Mouse (Mus musculus) gastrocnemius, postnatal 36 days (tissue): ENCODE results near the gene Acvr1b. TPM values are rescaled to one million over a fixed set of nuclear protein-coding genes. Genes with fewer than 3 reads are reported as not detected.

Experiments
- DNase-seq, 2 experiments: peaks; one replicate each; pipeline ENCODE4 v3.0.0; 2022
- intact Hi-C: fragments of 180-260 bp; cut with DNase I; formaldehyde crosslinking; loops from one replicate; pipeline ENCODE4 v1.15.1; 2025
- total RNA-seq, 2 experiments: library from RNA; stranded (reverse); gene quantifications; 2 replicates each; pipeline ENCODE4 v1.2.3; 2021

The Acvr1b gene
- total RNA-seq, 2 experiments from 2014 or later: 32.4 to 36.5 TPM

DNA sequence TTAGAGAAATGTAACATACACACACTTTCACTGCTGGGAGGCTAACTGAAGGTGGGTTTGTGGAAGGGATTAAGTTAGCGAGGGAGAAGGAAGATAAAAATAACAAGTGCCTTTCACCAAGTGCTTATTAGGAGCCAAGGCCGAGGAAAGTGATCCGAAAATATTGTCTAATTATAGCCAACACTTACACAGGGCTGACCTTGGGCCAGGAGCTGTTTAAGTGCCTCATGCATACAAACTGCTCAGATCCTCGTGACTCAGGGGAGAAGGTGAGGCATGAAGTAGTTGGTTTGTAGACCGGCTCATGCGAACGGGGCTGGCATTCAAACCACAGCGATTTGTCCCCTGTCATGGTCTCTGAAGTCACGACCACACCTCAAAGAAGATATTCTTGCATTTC lies 67.4 kb downstream of the Acvr1b start:
- DNase-seq: no peak
- intact Hi-C loops: loop anchor here (2.0 kb wide), 1 partner anchor 42 kb away; no protein-coding TSS in a partner anchor

DNA sequence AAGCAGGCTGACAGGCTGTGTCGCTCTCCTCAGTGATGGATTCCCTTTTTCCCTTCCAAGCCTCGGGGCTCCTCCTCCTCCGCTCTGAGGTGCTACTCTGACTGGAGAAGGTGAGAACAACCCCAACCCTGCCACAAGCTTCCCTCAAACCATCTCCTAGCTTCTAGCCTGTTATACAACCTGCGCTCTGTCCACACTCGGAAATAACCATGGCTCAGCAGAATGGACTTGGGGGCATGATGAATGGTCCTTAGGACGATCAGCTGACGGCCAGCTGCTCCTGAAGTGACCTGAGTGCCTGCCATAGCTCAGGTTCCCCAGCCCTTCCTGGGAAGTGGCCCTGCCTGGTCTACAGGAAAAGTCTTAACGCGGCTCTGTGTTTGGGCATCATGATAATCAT lies 68.0 kb downstream of the Acvr1b start:
- DNase-seq: no peak
- intact Hi-C loops: loop anchor here (2.0 kb wide), 1 partner anchor 41 kb away; no protein-coding TSS in a partner anchor

DNA sequence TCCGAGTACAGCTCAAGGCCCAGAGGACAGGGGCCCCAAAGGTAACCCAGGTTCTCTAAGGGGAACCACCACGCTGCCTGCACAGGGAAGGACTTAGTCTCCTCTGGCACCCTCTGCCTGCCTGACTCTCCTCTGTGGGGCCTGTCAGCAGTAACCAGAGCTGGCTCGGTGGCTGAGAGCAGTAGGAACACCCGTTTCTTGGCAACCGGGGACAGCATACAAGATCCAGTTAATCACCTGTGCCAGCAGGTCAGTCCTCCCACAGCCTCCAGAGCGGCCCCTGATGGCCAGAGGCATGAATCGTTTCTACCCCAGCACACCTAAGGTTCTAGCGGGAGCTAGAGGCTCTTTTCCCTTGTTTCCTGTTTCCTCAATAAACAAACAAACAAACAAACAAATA lies 68.8 kb downstream of the Acvr1b start:
- intact Hi-C loops: no loop called here
- DNase-seq: peak; percentile 49 to 69

DNA sequence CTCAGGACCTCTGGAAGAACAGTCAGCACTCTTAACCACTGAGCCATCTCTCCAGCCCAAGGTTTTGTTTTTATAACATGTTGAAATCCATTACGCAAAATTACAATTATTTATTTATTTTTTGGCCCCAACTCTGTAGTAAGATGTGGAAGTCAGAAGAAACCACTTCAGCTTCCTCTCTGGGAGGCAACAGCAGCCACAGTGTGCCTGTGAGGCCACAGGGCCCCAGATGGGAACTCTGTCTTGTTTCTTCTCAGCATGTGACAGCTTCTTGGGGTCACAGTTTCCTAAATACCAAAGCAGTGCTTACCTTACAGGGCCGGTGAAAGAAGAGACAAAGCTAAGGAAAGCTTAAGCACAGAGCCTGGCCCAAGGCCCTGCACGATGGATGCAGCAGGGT lies 70.1 kb downstream of the Acvr1b start:
- DNase-seq: no peak
- intact Hi-C loops: no loop called here

DNA sequence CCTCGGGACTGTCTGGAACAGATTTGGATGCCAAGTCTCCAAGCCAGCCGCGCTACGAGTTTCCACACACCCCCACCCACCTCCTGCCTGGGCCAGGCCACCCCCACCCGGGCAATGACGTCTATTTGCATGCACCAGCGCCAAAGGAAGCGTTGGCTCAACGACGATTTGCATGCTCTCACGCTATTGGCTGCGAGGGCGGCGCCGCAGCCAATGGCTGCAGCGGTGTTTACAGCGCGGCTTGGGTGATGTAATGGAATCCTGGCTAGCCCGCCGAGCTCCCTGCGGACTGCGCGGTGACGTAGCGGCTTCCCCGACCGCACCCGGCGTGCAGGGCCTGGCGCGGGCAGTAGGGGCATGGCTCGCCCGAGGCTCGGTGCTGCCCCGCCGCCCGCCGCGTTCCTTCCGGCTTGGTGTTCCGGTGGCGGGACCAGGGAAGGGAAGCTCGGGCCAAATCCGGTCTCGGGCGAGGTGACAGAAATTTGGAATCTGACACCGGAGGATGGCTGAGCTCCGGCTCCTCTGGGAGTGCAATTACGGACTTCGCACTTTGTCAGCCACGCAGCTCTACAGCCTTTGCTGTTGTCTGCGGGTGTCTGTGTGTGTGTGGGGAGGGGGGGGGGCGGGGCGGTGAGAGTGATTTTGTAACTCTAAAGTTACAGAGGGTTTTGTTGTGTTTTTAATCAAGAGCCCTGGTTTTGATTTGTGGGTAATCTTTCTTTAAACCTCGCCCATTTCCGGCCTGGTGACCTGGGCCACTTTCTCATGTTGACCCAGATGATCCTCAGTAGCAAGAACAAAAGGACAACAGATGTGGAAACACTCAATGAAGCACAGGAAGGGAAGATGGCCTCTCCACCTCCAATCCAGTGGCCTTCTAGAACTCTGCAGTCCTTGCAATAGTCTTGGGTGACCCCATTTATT lies 72.6 kb downstream of the Acvr1b start:
- intact Hi-C loops: no loop called here
- peak; percentile 91 to 96 for DNase-seq

DNA sequence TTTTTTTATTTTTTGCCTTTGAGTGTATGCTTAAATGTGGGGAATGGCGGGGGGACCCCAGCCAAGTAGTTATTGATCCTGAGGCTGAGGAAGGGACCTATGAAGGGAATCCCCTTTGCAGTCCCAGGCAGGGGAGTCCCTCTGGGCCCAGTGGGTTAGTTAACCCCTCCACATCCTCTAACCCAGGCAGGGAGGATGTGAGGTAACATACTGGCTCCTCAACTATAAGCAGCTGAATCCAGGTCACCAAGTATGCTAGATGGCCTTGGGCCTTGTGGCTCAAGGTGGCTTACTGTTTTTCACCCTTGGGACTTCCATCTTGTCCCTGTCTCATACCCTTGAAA lies 73.3 kb downstream of the Acvr1b start:
- intact Hi-C loops: no loop called here
- DNase-seq: no peak

DNA sequence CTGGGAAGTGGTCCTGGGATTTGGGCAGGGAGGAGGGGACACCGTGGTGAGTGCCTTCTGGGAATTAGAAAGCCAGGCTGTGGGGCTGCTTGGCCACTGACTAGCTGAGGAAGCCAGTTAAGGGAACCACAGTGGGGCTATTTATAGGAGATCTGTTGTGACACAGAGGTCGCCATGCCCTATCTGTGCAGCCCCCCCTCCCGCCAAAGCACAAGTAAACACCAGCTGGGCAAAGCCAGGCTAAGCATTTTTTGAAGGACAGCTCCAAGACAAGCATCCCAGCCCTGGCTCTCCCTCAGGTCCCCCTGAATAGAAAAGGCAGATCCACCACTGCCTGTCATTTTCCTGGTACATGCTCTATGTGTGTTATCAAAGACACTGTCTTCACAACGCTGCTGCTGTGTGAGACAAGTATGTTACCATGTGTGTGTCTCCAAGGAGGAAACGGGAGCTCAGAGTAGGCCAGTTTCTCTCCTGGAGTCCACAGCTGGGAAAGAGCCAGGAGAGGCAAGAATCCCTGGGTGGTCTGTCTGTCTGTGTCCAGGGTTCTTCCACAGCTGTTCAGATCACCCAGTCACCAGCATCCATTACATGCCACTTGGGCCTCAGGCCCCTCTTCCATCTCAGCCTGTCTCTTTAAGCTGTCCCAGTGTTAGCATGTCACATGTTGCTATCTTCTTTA lies 74.3 kb downstream of the Acvr1b start:
- intact Hi-C loops: no loop called here
- DNase-seq: peak; percentile 44 to 51

DNA sequence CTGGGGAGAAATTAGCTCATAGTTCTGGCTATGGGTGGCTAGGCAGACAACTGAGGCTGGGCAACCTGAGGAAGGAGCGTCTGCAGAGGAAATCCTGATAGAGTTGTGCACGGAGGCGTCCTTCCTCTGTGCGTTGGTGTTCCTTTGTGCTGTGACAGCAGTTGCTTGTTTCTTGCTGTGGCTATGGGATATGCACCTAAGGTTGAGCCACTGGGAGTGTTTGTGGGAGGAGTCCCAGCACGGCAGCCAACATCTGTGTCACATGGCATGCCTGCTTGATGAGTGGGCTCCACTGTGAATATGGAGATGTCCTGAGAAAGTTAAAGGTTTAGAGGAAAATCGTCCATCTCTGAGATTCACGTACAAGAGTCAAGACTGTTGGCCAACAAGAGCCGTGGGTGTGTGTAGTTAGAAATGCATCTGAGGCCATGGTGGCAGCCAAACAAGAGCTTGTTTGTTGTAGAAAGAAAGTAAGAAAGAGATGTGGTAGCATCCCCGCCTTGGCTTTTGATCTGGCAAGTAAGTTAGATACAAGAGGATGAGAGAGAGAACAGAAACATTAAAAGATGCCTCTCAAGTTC lies 76.4 kb downstream of the Acvr1b start:
- no peak for DNase-seq
- intact Hi-C loops: no loop called here

DNA sequence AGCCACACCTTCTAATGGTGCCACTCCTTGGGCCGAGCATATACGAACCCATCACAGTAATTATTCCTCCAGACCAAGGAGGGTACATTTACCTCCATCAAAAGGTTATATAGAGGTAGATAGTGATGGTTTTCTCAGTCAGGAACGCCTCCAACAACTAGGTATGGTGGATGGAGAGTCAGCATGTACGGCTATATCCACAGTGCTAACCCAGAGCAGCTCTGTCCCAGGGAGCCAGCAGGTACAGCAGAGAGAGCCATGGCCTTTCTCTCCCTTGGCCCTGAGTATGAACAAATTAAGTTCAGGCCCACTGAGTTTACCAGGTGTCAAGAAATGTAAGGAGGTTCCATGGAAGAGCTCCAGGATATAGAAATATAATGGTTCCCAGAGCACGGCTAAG lies 78.1 kb downstream of the Acvr1b start:
- intact Hi-C loops: no loop called here
- no peak for DNase-seq

DNA sequence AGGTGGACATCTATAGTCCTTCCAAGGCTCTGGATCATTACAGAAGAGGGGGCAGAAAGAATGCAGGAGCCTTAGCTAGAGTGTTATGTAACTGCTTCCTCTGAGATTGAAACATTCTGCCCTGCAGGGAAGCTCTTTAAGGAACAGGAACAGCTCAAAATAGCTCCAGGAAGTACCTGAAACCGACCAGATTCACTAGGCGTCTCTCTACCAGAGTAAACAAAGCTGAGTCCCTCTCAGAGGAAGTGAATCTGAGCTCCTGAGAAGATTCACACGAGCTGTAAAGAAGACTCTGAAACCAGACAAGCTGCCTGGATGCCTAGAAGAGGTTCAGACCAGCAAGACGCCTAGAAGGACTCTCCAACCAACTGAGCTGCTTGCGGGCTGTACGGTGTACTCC lies 78.7 kb downstream of the Acvr1b start:
- intact Hi-C loops: no loop called here
- no peak for DNase-seq

DNA sequence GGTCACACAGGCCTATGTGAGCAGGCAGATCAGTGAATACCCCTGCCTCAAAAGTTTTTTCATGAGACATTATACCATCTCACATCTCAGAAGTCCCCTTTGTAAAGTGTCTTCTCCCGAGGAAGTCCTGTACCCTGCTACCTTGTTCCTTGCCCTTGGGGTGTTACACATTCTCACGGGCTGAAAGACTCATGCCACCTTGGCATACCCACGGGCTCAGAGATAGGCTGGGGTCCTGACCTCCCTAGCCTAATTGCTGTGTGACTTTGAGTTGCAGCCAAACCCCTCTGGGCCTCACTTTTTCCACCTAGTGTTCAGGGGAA lies 79.7 kb downstream of the Acvr1b start:
- intact Hi-C loops: no loop called here
- DNase-seq: no peak

DNA sequence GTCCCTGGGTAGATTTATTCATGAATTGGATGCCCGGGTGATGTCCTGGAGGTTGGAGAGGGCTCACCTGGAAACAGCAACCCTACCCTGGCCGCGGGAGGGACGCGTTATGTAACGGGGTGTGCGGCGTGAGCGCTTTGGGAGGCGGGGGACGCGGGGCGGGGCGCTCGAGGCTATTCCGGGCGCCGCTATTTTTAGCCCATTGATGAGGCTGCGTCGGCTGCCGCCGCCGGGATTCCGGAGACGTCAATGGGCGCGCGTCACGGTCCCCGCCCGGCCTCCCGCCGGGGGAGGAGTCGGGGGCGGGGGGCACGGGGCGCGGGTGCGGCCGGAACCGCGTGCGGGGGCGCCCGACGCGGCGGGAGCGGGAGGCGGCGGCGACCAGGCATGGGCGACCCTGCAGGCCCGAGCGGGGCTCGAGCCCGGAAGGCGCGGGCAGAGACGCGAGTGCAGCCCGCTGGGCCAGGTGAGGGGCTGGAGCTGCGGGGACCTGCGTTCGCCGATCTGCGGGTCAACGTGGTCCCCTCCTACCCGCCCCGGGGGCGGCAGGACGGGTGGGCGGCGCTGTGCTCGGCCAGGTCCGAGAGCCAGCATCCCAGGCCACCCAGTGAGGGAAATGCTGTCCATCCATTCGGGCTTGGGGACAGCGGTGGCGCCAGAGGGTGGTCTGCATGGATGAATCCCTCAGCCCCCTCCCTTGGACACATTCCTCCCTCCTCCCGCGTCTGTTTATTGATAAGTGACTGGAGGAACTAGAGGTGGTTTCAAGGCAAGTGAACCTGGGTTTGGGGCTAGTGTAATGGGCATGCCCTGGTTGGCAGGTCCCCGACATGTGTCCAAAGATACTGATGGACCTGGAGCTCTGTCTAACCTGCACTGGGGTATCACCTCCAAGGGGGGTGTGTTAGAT lies 80.3 kb downstream of the Acvr1b start, which contains the start of gene Nr4a1:
Gene Nr4a1, plus strand, starts transcription at position 384 of the 910 bp plus-strand sequence.
- DNase-seq: peak; percentile 75 to 79
- intact Hi-C loops: no loop called here

DNA sequence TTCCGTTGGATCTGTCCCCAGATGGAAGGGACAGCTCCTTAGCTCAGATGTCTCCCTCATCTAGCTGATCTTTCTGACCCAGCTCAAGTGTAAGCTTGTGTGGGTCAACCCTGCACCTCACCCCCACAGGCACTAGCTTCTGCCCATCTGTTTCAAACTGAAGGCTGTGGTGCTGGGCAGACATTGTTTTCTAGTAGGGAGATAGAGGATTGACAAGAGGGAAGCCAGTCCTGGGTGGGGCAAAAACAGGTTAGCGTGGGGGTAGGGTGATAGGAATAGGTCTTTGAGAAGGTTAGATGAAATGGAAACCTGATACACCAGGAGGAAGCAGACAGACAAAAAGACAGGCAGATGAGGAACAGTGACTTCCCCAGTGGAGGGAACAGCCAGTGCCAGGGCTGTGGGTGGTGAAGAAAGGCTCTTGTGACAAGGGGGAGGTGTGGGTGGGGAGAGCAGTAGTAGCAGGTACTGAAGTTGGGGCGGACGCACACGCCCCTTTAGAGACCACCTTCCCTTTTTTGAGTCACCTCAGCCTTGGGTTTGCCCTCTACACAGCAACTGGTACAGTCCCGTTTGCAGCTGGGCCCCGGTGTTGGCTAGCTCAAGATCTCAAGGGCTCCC lies 82.1 kb downstream of the Acvr1b start:
- intact Hi-C loops: no loop called here
- DNase-seq: no peak

DNA sequence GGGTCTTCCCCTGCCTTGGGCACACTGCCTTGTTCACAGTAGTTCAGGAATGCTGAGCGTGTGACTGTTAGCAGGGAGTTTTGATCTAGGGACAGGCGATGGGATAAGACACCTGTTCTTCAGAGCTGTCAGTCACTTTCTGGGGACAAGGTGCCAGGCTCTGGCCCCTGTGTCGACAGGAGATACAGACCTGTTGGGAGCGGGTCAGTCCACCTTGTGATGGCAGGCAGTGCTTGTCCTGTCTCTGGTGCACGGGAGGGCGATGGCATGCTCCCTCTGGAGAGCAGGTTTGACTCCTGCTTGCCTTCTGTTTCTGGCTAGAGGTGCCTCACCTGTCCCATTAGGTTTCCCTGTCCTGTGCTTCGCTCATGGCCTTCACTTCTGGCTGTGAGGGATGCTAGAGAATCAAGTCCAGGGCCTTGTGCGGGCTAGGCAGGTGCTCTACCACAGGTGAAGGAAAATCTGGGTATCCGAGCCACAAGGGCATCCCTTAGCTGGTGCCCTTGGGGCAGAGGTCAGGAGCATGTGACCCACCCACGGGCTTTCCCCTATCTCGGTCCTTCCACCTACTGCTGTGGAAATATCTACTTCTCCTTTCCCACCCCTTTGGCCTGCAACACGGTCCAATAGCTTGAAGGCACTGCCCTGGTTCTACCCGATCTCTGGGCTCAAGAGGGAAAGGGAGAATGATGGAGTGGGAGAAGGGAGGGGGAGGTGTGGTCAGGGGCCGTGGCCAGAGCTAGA lies 82.8 kb downstream of the Acvr1b start:
- no peak for DNase-seq
- intact Hi-C loops: no loop called here

DNA sequence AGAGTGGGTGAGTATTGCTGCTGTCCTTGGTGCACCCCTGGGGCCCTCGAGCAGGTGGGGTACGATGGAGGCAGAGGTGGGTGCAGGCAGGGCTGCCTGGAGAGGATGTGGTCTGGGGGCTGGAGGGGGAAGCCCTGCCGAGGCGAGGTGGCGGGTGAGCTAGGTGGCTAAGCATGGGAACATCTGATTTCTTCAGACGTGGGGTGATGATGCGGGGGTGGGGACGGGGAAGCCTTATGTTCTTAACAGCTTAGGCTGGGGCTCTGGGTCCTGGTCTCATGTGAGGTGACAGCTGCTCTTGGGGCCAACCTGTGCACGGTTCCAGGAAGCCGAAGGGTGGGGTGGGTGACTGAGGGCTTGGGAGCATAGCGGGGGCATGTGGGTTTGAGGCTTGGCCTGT lies 84.6 kb downstream of the Acvr1b start:
- DNase-seq: no peak
- intact Hi-C loops: no loop called here

DNA sequence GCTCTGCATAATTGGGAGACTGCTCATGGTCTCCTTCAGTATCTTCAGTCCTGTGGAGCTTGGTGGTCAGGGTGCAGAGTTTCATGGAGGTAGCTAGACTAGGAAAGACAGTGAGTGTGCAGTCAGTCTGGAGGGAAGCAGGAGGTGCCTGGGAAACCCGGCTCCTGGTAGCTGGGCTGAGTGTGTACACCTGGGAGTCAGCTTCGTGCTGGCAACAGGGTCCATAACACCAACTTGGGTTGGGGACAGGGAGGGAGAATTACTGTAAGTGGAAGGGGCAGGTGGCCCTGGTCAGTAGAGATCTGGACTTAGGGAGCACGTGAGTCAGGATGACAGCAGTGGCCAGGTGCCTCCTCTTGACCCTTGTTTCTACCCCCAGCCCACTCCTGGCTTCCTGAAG lies 86.1 kb downstream of the Acvr1b start:
- no peak for DNase-seq
- intact Hi-C loops: no loop called here

DNA sequence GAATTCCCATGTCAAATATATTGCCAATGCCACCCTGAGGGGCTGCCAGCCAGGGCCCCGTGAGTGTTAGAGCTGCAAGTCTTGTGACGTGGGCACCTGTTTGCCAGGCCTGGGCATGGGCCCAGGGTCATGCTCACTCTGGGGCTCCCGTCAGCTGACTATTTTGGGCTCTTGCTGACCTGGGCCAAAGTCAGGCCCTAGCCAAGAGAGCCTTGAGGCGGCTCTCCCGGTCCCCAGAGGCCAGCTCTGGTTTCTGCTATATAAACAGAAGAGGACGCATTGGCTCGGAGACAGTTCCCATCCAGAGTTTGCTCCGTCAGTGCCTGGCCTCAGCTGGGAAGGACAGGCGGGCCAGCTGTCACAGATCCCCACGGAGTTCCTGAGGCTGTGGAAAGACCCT lies 86.5 kb downstream of the Acvr1b start:
- intact Hi-C loops: no loop called here

DNA sequence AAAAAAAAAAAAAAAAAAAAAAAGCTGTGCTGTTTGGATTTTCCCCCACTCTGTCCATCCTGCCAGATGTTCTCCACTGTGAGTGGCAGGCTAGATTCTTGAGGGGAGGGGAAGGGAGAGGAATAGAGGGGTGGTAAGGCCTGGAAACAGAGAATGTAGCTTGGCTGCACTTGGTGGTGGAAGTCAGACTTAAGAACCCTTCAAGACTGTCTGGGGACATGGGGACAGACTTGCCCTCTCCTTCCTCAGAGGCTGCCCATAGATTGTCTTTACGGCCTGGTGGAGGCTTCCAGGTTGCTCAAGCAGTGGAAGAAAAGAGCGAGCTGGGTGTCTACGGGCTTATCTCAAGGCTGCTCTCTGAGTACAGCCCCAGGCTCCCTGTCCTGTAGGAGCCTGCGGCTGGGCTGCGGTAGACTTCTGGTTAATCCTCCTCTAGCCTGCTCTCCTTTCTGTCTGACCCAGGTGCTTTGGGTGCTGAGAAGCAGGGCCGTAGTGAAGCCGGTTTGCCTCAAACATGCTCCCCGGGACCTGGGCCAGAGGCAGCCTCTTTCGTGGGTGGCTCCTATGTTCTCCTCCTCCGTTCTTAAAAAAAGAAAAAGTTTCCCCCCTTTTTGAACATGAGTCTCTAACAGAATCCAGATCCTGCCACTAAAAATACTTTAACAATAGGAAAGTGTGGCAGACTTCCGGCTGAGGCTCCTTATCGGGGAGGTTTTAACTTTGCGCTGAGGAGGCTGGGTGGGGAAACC lies 87.2 kb downstream of the Acvr1b start:
- intact Hi-C loops: no loop called here
- no peak for DNase-seq

More for the DNA sequence above, 86.5 kb downstream of the Acvr1b start:
- peak; percentile 81 to 87 for DNase-seq

DNA sequence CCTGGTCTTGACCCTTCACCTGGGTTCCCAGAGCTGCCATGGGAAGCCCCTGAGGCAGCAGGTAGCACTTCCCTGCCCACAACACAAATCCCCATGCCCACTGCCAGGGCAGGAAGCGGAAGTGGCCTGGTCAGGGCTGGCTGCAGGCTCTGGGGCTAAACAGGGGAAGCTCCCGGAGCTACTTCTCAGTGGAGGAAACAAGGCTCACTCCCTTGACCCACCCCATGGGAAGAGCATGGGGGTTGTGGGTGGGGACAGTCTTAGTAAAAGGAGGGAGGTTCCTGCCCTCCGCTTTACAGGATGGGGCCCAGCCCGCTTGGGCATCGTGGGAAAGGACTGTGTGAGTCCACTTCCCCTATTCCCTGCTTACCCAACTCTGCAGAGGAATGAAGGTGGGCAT lies 88.6 kb downstream of the Acvr1b start:
- DNase-seq: peak in 1 of 2 experiments; percentile 18

More for the DNA sequence above, 88.6 kb downstream of the Acvr1b start:
- intact Hi-C loops: no loop called here
